Mouse (Mus musculus): ENCODE data around the gene Klf16.

- no peak for TF ChIP-seq CTCF (IDR thresholded peaks at IDR 0.05; ENCODE audit: insufficient read depth, low read depth, low read length)
- TF ChIP-seq POLR2A (IDR thresholded peaks at IDR 0.05; ENCODE audit: insufficient read depth, low read depth, low read length) = no peak
Observed at GRCm38 (mm10) chr10:80547539-80547938, 29.6 kb downstream of the Klf16 start.
